Mouse (Mus musculus) testis, postnatal 10 days (tissue): ENCODE data around the gene Nxt2.
A peak's percentile ranks its signal among the peaks of the same experiment; 100 is the strongest.
"Not testable (repeated sequence)": the region's sequence is repeated elsewhere in the genome, so short reads cannot be mapped to it uniquely, and the experiment has no call there.

Experiments used
- DNase-seq: peaks from one replicate; pipeline ENCODE4 v3.0.0; 2021; ENCODE audit warnings: low spot score

Nxt2 gene

GRCm38 (mm10) chrX:142226542-142226941 is at the start of gene Nxt2:
Nxt2 (plus strand) TSS chrX:142226770.
- no peak for DNase-seq

GRCm38 (mm10) chrX:142176981-142177380 is 49.6 kb upstream of the Nxt2 start:
- no peak for DNase-seq

GRCm38 (mm10) chrX:142182026-142182425 is 44.5 kb upstream of the Nxt2 start:
- DNase-seq: no peak

- peak; percentile 63 for DNase-seq
Measured at GRCm38 (mm10) chrX:142189023-142189703, 37.4 kb upstream of the Nxt2 start.

GRCm38 (mm10) chrX:142190355-142190754 is 36.2 kb upstream of the Nxt2 start:
- DNase-seq: no peak

- no peak for DNase-seq
Measured at GRCm38 (mm10) chrX:142194420-142194819, 32.1 kb upstream of the Nxt2 start.

GRCm38 (mm10) chrX:142195551-142195950 is 31.0 kb upstream of the Nxt2 start:
- DNase-seq: no peak

GRCm38 (mm10) chrX:142196831-142197230 is 29.7 kb upstream of the Nxt2 start, which contains the start of gene Gucy2f:
Gucy2f (minus strand) TSS chrX:142196931.
- no peak for DNase-seq

- peak; percentile 35 for DNase-seq
Measured at GRCm38 (mm10) chrX:142200295-142200694, 26.3 kb upstream of the Nxt2 start.

GRCm38 (mm10) chrX:142227398-142228054 is 956 bp downstream of the Nxt2 start:
- peak; percentile 51 for DNase-seq

GRCm38 (mm10) chrX:142228055-142228768 is 1.6 kb downstream of the Nxt2 start:
- DNase-seq: peak; percentile 77

- no peak for DNase-seq
Measured at GRCm38 (mm10) chrX:142228769-142229158, 2.2 kb downstream of the Nxt2 start.

- DNase-seq: not testable (repeated sequence)
Measured at GRCm38 (mm10) chrX:142236146-142236545, 9.6 kb downstream of the Nxt2 start.

GRCm38 (mm10) chrX:142237101-142237500 is 10.5 kb downstream of the Nxt2 start:
- DNase-seq: no peak

GRCm38 (mm10) chrX:142245682-142246327 is 19.2 kb downstream of the Nxt2 start:
- DNase-seq: no peak

- no peak for DNase-seq
Measured at GRCm38 (mm10) chrX:142250008-142250736, 23.6 kb downstream of the Nxt2 start.

GRCm38 (mm10) chrX:142276031-142276430 is 49.5 kb downstream of the Nxt2 start:
- DNase-seq: no peak

- no peak for DNase-seq
Measured at GRCm38 (mm10) chrX:142276573-142276972, 50.0 kb downstream of the Nxt2 start.

- no peak for DNase-seq
Measured at GRCm38 (mm10) chrX:142285905-142286304, 59.3 kb downstream of the Nxt2 start.
